Mouse (Mus musculus): Measurements from ENCODE around the gene Csrp1.

DNA sequence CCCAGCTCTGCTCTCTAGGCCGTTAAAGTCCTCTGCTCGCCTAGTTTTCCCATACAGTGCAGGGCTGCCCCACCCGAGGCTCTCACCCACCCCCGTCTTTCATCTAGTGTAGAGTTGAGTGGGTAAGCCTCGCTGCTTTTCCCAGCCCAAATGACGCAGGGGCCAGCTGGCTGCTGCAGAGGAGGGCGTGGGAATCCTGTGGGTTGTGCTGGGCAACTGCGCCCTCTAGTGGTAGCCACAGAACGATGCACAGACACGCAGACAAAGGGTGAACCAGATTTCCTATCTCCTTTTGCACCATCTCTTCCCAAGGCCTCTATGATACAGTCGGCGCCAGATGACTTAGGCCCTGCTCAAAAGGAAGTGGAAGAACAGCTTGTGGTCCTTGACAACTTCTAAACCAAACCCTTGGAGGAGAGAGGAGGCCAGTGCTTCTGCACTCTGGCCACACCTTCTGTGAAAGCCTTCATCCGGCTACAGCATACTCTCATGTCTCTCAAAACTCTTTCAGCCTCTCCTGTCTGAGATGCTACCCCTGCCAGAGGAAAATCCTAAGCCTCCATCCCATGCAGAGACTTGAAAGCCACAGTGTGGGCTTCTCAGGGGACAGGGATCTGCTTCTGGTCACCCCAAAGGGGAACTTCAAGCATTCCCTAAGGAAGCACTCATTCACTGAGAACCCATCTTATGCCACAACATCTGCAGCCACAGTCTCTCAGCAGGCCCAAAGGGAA lies 49.3 kb upstream of the Csrp1 start:
- TF ChIP-seq CTCF (IDR thresholded peaks at IDR 0.05; ENCODE audit: extremely low read depth, insufficient read length, insufficient replicate concordance, low read depth, low read length), result peak; percentile 96
- TF ChIP-seq POLR2A (IDR thresholded peaks at IDR 0.05; ENCODE audit: low read depth, low read length), result no peak
